Mouse (Mus musculus): ENCODE data around the gene Plekha1. TPM values are rescaled to one million over a fixed set of nuclear protein-coding genes. Genes with fewer than 3 reads are reported as not detected.

Gene Plekha1
- polyA plus RNA-seq, 1 experiment from 2014 or later: 15.7 TPM

GRCm38 (mm10) chr7:130938005-130938404, 72.4 kb downstream of the Plekha1 start:
- no peak overlapping the region for H3K4me2 ChIP-seq (ENCODE audit: low read depth, low read length)
- no peak overlapping the region for H3K4me3 ChIP-seq (ENCODE audit: low read depth, low read length)
- H3K9ac ChIP-seq (ENCODE audit: low read depth, low read length): no peak overlapping the region
- WGBS (ENCODE audit: insufficient replicate concordance): 32% methylated on average over 4 of the region's 4 CpGs
- H3K36me3 ChIP-seq (ENCODE audit: control insufficient read depth, insufficient read depth): no peaks in the 10 kb centered on the region
- no peak overlapping the region for H3K27ac ChIP-seq (ENCODE audit: low read length)
- ATAC-seq (ENCODE audit: low read depth): no peak
- H3K9me3 ChIP-seq (replicated peaks; ENCODE audit: control insufficient read depth, low read length): no peaks in the 10 kb centered on the region
- H3K4me1 ChIP-seq (ENCODE audit: control insufficient read depth, low read depth, low read length): no peaks in the 10 kb centered on the region
- H3K27me3 ChIP-seq (ENCODE audit: control insufficient read depth, insufficient read depth, low read depth, low read length): peaks cover 52% of the 10 kb centered on the region

DNA sequence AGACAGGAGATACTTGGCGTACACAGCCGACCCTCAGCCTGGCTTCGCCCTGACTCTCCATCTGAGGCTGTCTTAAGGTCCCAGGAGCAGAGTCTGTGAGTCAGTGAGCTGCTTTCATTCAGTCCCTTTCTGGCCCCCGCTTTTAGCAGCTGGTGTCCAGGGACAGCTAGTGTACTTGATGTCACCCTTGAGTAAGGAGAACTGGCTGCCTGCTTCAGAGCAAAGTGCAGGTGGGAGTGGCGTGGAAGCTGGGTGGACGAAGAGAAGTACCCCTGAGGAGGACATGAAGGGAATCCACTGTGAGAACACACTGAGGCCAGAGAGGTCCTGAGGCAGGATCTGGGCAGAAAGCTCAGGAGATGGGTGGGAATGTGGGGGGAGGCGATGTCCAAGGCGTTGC, 73.3 kb downstream of the Plekha1 start:
- H3K9me3 ChIP-seq (replicated peaks; ENCODE audit: control insufficient read depth, low read length): no peaks in the 10 kb centered on the region
- peaks cover 46% of the 10 kb centered on the region for H3K27me3 ChIP-seq (ENCODE audit: control insufficient read depth, insufficient read depth, low read depth, low read length)
- H3K4me3 ChIP-seq (ENCODE audit: low read depth, low read length): no peak overlapping the region
- no peak overlapping the region for H3K9ac ChIP-seq (ENCODE audit: low read depth, low read length)
- WGBS (ENCODE audit: insufficient replicate concordance): 73% methylated on average over 8 of the region's 8 CpGs
- H3K27ac ChIP-seq (ENCODE audit: low read length): no peak overlapping the region
- H3K4me2 ChIP-seq (ENCODE audit: low read depth, low read length): no peak overlapping the region
- H3K4me1 ChIP-seq (ENCODE audit: control insufficient read depth, low read depth, low read length): no peaks in the 10 kb centered on the region
- ATAC-seq (ENCODE audit: low read depth): no peak
- no peaks in the 10 kb centered on the region for H3K36me3 ChIP-seq (ENCODE audit: control insufficient read depth, insufficient read depth)

DNA sequence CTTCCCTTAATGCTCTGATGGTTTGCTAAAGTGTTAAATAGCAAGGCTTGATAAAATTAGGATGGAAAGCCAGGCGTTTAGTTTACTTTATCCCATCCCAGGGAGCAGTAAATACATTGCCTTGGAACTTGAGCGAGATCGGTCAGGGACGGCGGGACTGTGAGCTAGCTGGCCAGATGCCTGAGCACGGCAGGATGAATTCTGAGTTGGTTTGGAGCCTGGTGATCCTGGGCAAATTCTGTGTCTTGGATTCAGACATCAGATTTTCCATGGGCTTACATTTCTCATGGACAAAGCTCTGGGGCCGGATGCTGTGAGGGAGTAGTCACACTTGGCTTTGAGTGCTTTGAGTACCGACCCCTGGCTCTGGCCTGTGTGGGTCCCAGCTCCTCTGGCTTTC, 75.2 kb downstream of the Plekha1 start:
- Histone ChIP-seq H3K4me2 (ENCODE audit: low read depth, low read length) (no peak overlapping the region), H3K4me1 (ENCODE audit: control insufficient read depth, low read depth, low read length) (no peaks in the 10 kb centered on the region), H3K9ac (ENCODE audit: low read depth, low read length) (no peak overlapping the region), H3K27me3 (ENCODE audit: control insufficient read depth, insufficient read depth, low read depth, low read length) (peaks cover 31% of the 10 kb centered on the region), H3K36me3 (ENCODE audit: control insufficient read depth, insufficient read depth) (no peaks in the 10 kb centered on the region), H3K4me3 (ENCODE audit: low read depth, low read length) (no peak overlapping the region), H3K27ac (ENCODE audit: low read length) (no peak overlapping the region), H3K9me3 (replicated peaks; ENCODE audit: control insufficient read depth, low read length) (no peaks in the 10 kb centered on the region)
- ATAC-seq (ENCODE audit: low read depth): no peak
- WGBS (ENCODE audit: insufficient replicate concordance): 72% methylated on average over 8 of the region's 8 CpGs

GRCm38 (mm10) chr7:130943280-130943895, 77.8 kb downstream of the Plekha1 start:
- ATAC-seq (ENCODE audit: low read depth): no peak
- no peaks in the 10 kb centered on the region for H3K9me3 ChIP-seq (replicated peaks; ENCODE audit: control insufficient read depth, low read length)
- no peak overlapping the region for H3K27ac ChIP-seq (ENCODE audit: low read length)
- no peak overlapping the region for H3K9ac ChIP-seq (ENCODE audit: low read depth, low read length)
- H3K4me3 ChIP-seq (ENCODE audit: low read depth, low read length): no peak overlapping the region
- H3K27me3 ChIP-seq (ENCODE audit: control insufficient read depth, insufficient read depth, low read depth, low read length): peaks cover 5% of the 10 kb centered on the region
- 49% methylated on average over 9 of the region's 9 CpGs for WGBS (ENCODE audit: insufficient replicate concordance)
- H3K4me1 ChIP-seq (ENCODE audit: control insufficient read depth, low read depth, low read length): no peaks in the 10 kb centered on the region
- no peak overlapping the region for H3K4me2 ChIP-seq (ENCODE audit: low read depth, low read length)
- H3K36me3 ChIP-seq (ENCODE audit: control insufficient read depth, insufficient read depth): no peaks in the 10 kb centered on the region

- no peak for ATAC-seq (ENCODE audit: low read depth)
- no peak overlapping the region for H3K4me3 ChIP-seq (ENCODE audit: low read depth, low read length)
- no peak overlapping the region for H3K27ac ChIP-seq (ENCODE audit: low read length)
- H3K4me2 ChIP-seq (ENCODE audit: low read depth, low read length): no peak overlapping the region
- H3K27me3 ChIP-seq (ENCODE audit: control insufficient read depth, insufficient read depth, low read depth, low read length): no peaks in the 10 kb centered on the region
- H3K36me3 ChIP-seq (ENCODE audit: control insufficient read depth, insufficient read depth): no peaks in the 10 kb centered on the region
- H3K9ac ChIP-seq (ENCODE audit: low read depth, low read length): no peak overlapping the region
- WGBS (ENCODE audit: insufficient replicate concordance): 67% methylated on average over 11 of the region's 11 CpGs
- no peaks in the 10 kb centered on the region for H3K4me1 ChIP-seq (ENCODE audit: control insufficient read depth, low read depth, low read length)
- H3K9me3 ChIP-seq (replicated peaks; ENCODE audit: control insufficient read depth, low read length): no peaks in the 10 kb centered on the region
Measured at GRCm38 (mm10) chr7:130944766-130945475, 79.4 kb downstream of the Plekha1 start.

- no peak overlapping the region for H3K27ac ChIP-seq (ENCODE audit: low read length)
- 64% methylated on average over 3 of the region's 3 CpGs for WGBS (ENCODE audit: insufficient replicate concordance)
- no peaks in the 10 kb centered on the region for H3K27me3 ChIP-seq (ENCODE audit: control insufficient read depth, insufficient read depth, low read depth, low read length)
- no peak overlapping the region for H3K4me2 ChIP-seq (ENCODE audit: low read depth, low read length)
- H3K9ac ChIP-seq (ENCODE audit: low read depth, low read length): no peak overlapping the region
- no peak overlapping the region for H3K4me3 ChIP-seq (ENCODE audit: low read depth, low read length)
- no peaks in the 10 kb centered on the region for H3K4me1 ChIP-seq (ENCODE audit: control insufficient read depth, low read depth, low read length)
- H3K36me3 ChIP-seq (ENCODE audit: control insufficient read depth, insufficient read depth): no peaks in the 10 kb centered on the region
- ATAC-seq (ENCODE audit: low read depth): no peak
- no peaks in the 10 kb centered on the region for H3K9me3 ChIP-seq (replicated peaks; ENCODE audit: control insufficient read depth, low read length)
Measured at GRCm38 (mm10) chr7:130945730-130946129, 80.2 kb downstream of the Plekha1 start.

DNA sequence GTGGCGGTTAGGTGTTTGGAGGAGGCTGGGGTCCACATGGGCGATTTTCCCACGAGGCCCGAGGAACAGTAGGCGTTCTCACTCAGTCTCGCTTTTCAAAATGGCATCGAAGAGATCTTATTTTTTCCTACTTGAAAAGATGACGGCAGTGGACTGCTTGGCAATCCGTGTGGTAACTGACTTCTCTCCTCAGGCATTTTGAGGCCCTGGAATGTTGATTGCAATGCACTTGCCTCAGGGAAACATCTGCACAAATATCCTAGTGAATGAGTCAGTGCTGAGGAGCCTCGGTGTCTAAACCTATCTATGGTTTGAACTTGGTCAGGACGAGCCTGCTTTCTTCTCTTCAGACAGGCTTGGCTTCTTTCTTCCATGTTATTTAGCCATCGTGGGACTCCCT, 80.7 kb downstream of the Plekha1 start:
- WGBS (ENCODE audit: insufficient replicate concordance): 71% methylated on average over 12 of the region's 12 CpGs
- ATAC-seq (ENCODE audit: low read depth): no peak
- H3K9me3 ChIP-seq (replicated peaks; ENCODE audit: control insufficient read depth, low read length): no peaks in the 10 kb centered on the region

GRCm38 (mm10) chr7:130948563-130949208, 83.1 kb downstream of the Plekha1 start:
- 15% methylated on average over 5 of the region's 5 CpGs for WGBS (ENCODE audit: insufficient replicate concordance)
- Histone ChIP-seq H3K9ac (ENCODE audit: low read depth, low read length) (no peak overlapping the region), H3K4me1 (ENCODE audit: control insufficient read depth, low read depth, low read length) (no peaks in the 10 kb centered on the region), H3K27me3 (ENCODE audit: control insufficient read depth, insufficient read depth, low read depth, low read length) (no peaks in the 10 kb centered on the region), H3K36me3 (ENCODE audit: control insufficient read depth, insufficient read depth) (no peaks in the 10 kb centered on the region), H3K27ac (ENCODE audit: low read length) (no peak overlapping the region), H3K4me2 (ENCODE audit: low read depth, low read length) (no peak overlapping the region), H3K9me3 (replicated peaks; ENCODE audit: control insufficient read depth, low read length) (no peaks in the 10 kb centered on the region), H3K4me3 (ENCODE audit: low read depth, low read length) (no peak overlapping the region)
- peak; percentile 32; the same call in 1 of the 2 replicates for ATAC-seq (ENCODE audit: low read depth)

More for the DNA sequence above, 80.7 kb downstream of the Plekha1 start:
- Histone ChIP-seq H3K4me2 (ENCODE audit: low read depth, low read length) (no peak overlapping the region), H3K36me3 (ENCODE audit: control insufficient read depth, insufficient read depth) (no peaks in the 10 kb centered on the region), H3K9ac (ENCODE audit: low read depth, low read length) (no peak overlapping the region), H3K27ac (ENCODE audit: low read length) (no peak overlapping the region), H3K4me3 (ENCODE audit: low read depth, low read length) (no peak overlapping the region), H3K27me3 (ENCODE audit: control insufficient read depth, insufficient read depth, low read depth, low read length) (no peaks in the 10 kb centered on the region), H3K4me1 (ENCODE audit: control insufficient read depth, low read depth, low read length) (no peaks in the 10 kb centered on the region)

- H3K4me2 ChIP-seq (ENCODE audit: low read depth, low read length): no peak overlapping the region
- no peak overlapping the region for H3K9ac ChIP-seq (ENCODE audit: low read depth, low read length)
- H3K36me3 ChIP-seq (ENCODE audit: control insufficient read depth, insufficient read depth): no peaks in the 10 kb centered on the region
- no peaks in the 10 kb centered on the region for H3K4me1 ChIP-seq (ENCODE audit: control insufficient read depth, low read depth, low read length)
- H3K4me3 ChIP-seq (ENCODE audit: low read depth, low read length): no peak overlapping the region
- 21% methylated on average over 8 of the region's 8 CpGs for WGBS (ENCODE audit: insufficient replicate concordance)
- no peak overlapping the region for H3K27ac ChIP-seq (ENCODE audit: low read length)
- 0 out of 2 replicates have a peak, but pooled peaks have one; percentile 39 for ATAC-seq (ENCODE audit: low read depth)
- no peaks in the 10 kb centered on the region for H3K27me3 ChIP-seq (ENCODE audit: control insufficient read depth, insufficient read depth, low read depth, low read length)
- H3K9me3 ChIP-seq (replicated peaks; ENCODE audit: control insufficient read depth, low read length): no peaks in the 10 kb centered on the region
Measured at GRCm38 (mm10) chr7:130949331-130949751, 83.8 kb downstream of the Plekha1 start.

Data from liver, embryonic 16.5 days (tissue).